Mouse (Mus musculus) myocyte (in vitro differentiated cells): ENCODE results near the gene Ddx50.

Source experiments
- MYOD1 ChIP-seq, 3 experiments: IDR thresholded peaks; one replicate each; pipeline ENCODE4 v1.6.1; 2011; ENCODE audit warnings: control low read depth in 2 of 3, low read depth in 2 of 3, mild to moderate bottlenecking in 2 of 3, moderate library complexity in 1 of 3; ENCODE audit not compliant: insufficient read length in 2 of 3, control insufficient read depth in 1 of 3
- POLR2A ChIP-seq: IDR thresholded peaks from one replicate; pipeline ENCODE4 v1.6.1; 2011; ENCODE audit warnings: low read depth, mild to moderate bottlenecking, control low read depth, moderate library complexity; ENCODE audit not compliant: insufficient read length
- REST ChIP-seq: IDR thresholded peaks from one replicate; pipeline ENCODE4 v1.6.1; 2011; ENCODE audit warnings: mild to moderate bottlenecking, control low read depth, moderate library complexity; ENCODE audit not compliant: insufficient read depth, insufficient read length

DNA sequence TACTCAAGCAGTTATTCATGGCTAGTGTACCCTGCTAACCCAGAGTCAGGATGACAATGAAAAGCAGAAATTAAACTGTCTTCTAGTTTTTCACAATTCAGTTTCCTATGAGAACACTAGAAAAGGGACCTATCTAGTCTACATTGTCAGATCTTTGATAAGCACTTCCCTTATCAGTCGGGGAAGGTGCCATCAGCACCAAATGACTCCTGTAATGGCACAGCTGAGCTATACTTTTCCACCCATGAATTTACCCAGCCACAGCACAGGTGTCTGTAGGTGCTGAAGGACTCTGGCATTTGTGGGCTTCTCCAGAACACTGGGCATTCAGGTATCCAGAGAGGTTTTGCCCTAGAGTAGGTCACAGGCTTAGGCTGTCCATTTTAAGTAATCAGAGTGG, 67.8 kb downstream of the Ddx50 start:
- no peak for TF ChIP-seq POLR2A
- TF ChIP-seq MYOD1 (IDR thresholded peaks at IDR 0.05; ENCODE audit: control insufficient read depth in 1 of 3, insufficient read length in 2 of 3, low read depth in 2 of 3), result no peak
- no peak for TF ChIP-seq REST
